Mouse (Mus musculus) small intestine, adult 2 months (tissue): Measurements from ENCODE around the gene Mrc2. TPM values are rescaled to one million over a fixed set of nuclear protein-coding genes. Genes with fewer than 3 reads are reported as not detected.

Source experiments
- H3K27ac ChIP-seq: fragments of 200-500 bp; 2 replicates; pipeline ENCODE4 v1.5.1; 2012; ENCODE audit warnings: low read depth, low read length, control low read depth, inconsistent platforms; ENCODE audit not compliant: insufficient read depth
- H3K27me3 ChIP-seq: fragments of 200-500 bp; 2 replicates; pipeline ENCODE4 v1.6.1; 2012; ENCODE audit warnings: mild to moderate bottlenecking, moderate library complexity, low read length, inconsistent platforms; ENCODE audit not compliant: control insufficient read depth, insufficient read depth
- H3K36me3 ChIP-seq: fragments of 200-500 bp; 2 replicates; pipeline ENCODE4 v1.6.1; 2012; ENCODE audit warnings: mild to moderate bottlenecking, low read length, control low read depth, inconsistent platforms; ENCODE audit not compliant: control insufficient read depth, insufficient read depth
- H3K4me1 ChIP-seq: fragments of 200-500 bp; 2 replicates; pipeline ENCODE4 v1.6.1; 2012; ENCODE audit warnings: low read length, inconsistent platforms, mixed read lengths; ENCODE audit not compliant: control insufficient read depth, insufficient read depth, insufficient read length
- H3K4me3 ChIP-seq: fragments of 200-500 bp; 2 replicates; pipeline ENCODE4 v1.5.1; 2012; ENCODE audit warnings: low read depth, mild to moderate bottlenecking, control low read depth, inconsistent platforms, low read length, moderate library complexity
- CTCF ChIP-seq: fragments of 200-500 bp; IDR thresholded peaks from 2 replicates; pipeline ENCODE4 v1.5.1; 2012; ENCODE audit warnings: low read depth, mild to moderate bottlenecking, control low read depth, inconsistent platforms, low read length, moderate library complexity, mixed read lengths; ENCODE audit not compliant: insufficient replicate concordance, insufficient read length; ENCODE audit errors: extremely low read depth
- POLR2A ChIP-seq: fragments of 200-500 bp; IDR thresholded peaks from 2 replicates; pipeline ENCODE4 v1.6.1; 2012; ENCODE audit warnings: low read depth, mild to moderate bottlenecking, control low read depth, inconsistent platforms, low read length, moderate library complexity
- WGBS: fragments of 180-500 bp; shearing (Covaris S2); methylation state at CpG from one replicate; pipeline ENCODE4 v1.1.7; 2018; 5-methylcytosine and 5-hydroxymethylcytosine counted together
- polyA plus RNA-seq: library from polyadenylated mRNA; depleted of rRNA; stranded (reverse); fragments of >200 nt; gene quantifications from 2 replicates; pipeline ENCODE4 v1.2.3, GENCODE M21; 2012

Mrc2 gene
- polyA plus RNA-seq, 1 experiment: 3.9 TPM

- Histone ChIP-seq H3K4me3 (no peak overlapping the region), H3K36me3 (no peaks in the 10 kb centered on the region), H3K4me1 (no peaks in the 10 kb centered on the region), H3K27ac (no peak overlapping the region), H3K27me3 (no peaks in the 10 kb centered on the region)
- TF ChIP-seq POLR2A (no peak), CTCF (no peak)
- WGBS: 57% methylated on average over 8 of the region's 8 CpGs
These were observed 41.6 kb downstream of the Mrc2 start for GRCm38 (mm10) chr11:105333867-105334670.

GRCm38 (mm10) chr11:105338596-105339390 lies 46.4 kb downstream of the Mrc2 start:
- Histone ChIP-seq H3K4me3 (no peak overlapping the region), H3K4me1 (no peaks in the 10 kb centered on the region), H3K36me3 (no peaks in the 10 kb centered on the region), H3K27ac (no peak overlapping the region), H3K27me3 (no peaks in the 10 kb centered on the region)
- TF ChIP-seq POLR2A: no peak
- no peak for TF ChIP-seq CTCF
- 62% methylated on average over 12 of the region's 12 CpGs for WGBS

GRCm38 (mm10) chr11:105345284-105345683 lies 52.8 kb downstream of the Mrc2 start:
- H3K36me3 ChIP-seq: no peaks in the 10 kb centered on the region
- no peaks in the 10 kb centered on the region for H3K27me3 ChIP-seq
- no peak for TF ChIP-seq POLR2A
- peak; percentile 46; the same call in 1 of the 2 replicates for TF ChIP-seq CTCF
- 88% methylated on average over 2 of the region's 2 CpGs for WGBS
- H3K4me3 ChIP-seq: no peak overlapping the region
- no peak overlapping the region for H3K27ac ChIP-seq
- H3K4me1 ChIP-seq: no peaks in the 10 kb centered on the region

GRCm38 (mm10) chr11:105347162-105348161 lies 55.0 kb downstream of the Mrc2 start:
- no peaks in the 10 kb centered on the region for H3K27me3 ChIP-seq
- H3K27ac ChIP-seq: no peak overlapping the region
- H3K36me3 ChIP-seq: no peaks in the 10 kb centered on the region
- no peak overlapping the region for H3K4me3 ChIP-seq
- TF ChIP-seq CTCF (peak; percentile 92), POLR2A (no peak)
- H3K4me1 ChIP-seq: peaks cover 5% of the 10 kb centered on the region; the same call in 1 of the 2 replicates
- WGBS: 49% methylated on average over 28 of the region's 28 CpGs

GRCm38 (mm10) chr11:105348495-105348982 lies 56.1 kb downstream of the Mrc2 start:
- no peak overlapping the region for H3K4me3 ChIP-seq
- H3K27ac ChIP-seq: no peak overlapping the region
- no peak for TF ChIP-seq POLR2A
- H3K27me3 ChIP-seq: no peaks in the 10 kb centered on the region
- peaks cover 13% of the 10 kb centered on the region for H3K4me1 ChIP-seq
- 93% methylated on average over 9 of the region's 9 CpGs for WGBS
- no peaks in the 10 kb centered on the region for H3K36me3 ChIP-seq

GRCm38 (mm10) chr11:105349780-105350324 lies 57.4 kb downstream of the Mrc2 start:
- Histone ChIP-seq H3K27me3 (no peaks in the 10 kb centered on the region), H3K36me3 (no peaks in the 10 kb centered on the region), H3K27ac (no peak overlapping the region), H3K4me3 (no peak overlapping the region), H3K4me1 (peaks cover 13% of the 10 kb centered on the region)
- TF ChIP-seq POLR2A: no peak
- no peak for TF ChIP-seq CTCF
- WGBS: 70% methylated on average over 19 of the region's 19 CpGs
